Mouse (Mus musculus) forebrain, embryonic 10.5 days (tissue): ENCODE measurements at regions not wholly inside any gene's neighbourhood (a gene's known extent, or its start where the extent isn't known, plus 50 kb on each side); places are given as distances from the start of the nearest gene placed in this dataset.

Source experiments
- DNase-seq: peaks from one replicate; pipeline ENCODE4 v3.0.0-alpha.2; 2017; ENCODE audit warnings: low spot score; ENCODE audit errors: extremely low spot score
- H3K27ac ChIP-seq: fragments of 300-500 bp; sonication (generic); 2 replicates; pipeline ENCODE4 v1.5.1; 2016; ENCODE audit warnings: mild to moderate bottlenecking
- H3K27me3 ChIP-seq: fragments of 300-500 bp; sonication (generic); 2 replicates; pipeline ENCODE4 v1.6.1; 2016; ENCODE audit warnings: mild to moderate bottlenecking; ENCODE audit not compliant: poor library complexity, severe bottlenecking
- H3K36me3 ChIP-seq: fragments of 300-500 bp; sonication (generic); replicated peaks from 2 replicates; pipeline ENCODE4 v1.6.1; 2016; ENCODE audit warnings: mild to moderate bottlenecking, moderate library complexity
- H3K4me1 ChIP-seq: fragments of 300-500 bp; sonication (generic); 2 replicates; pipeline ENCODE4 v1.6.1; 2016
- H3K4me3 ChIP-seq: fragments of 300-500 bp; sonication (generic); 2 replicates; pipeline ENCODE4 v1.5.1; 2016; ENCODE audit warnings: mild to moderate bottlenecking, moderate library complexity
- H3K9me3 ChIP-seq: fragments of 300-500 bp; sonication (generic); 2 replicates; pipeline ENCODE4 v1.6.1; 2016; ENCODE audit warnings: mild to moderate bottlenecking, moderate library complexity
- WGBS: fragments of 180-500 bp; shearing (Covaris S2); methylation state at CpG from one replicate; pipeline ENCODE4 v1.1.7; 2016; 5-methylcytosine and 5-hydroxymethylcytosine counted together

DNA sequence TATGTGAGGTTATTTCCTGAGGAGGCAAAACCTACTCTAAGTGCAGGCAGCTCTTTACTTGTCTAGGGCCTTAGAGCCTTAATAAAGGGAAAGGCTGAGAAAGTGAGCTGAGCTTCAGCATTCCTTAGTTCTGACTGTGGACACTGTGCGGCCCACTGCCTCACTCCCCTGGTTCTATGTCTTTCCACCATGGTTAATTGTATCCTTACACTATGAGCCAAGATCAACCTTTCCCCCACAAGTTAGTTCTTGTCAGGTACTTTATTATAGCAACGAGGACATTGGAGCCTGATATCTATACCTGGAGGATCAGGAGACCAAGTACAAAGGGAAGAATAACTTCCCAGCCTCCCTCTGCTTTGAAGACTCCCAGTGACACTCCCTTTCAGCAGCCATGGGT, 101.7 kb upstream of the Tbl1xr1 start:
- Histone ChIP-seq H3K27ac (no peak overlapping the region), H3K36me3 (no peaks in the 10 kb centered on the region), H3K4me3 (no peak overlapping the region), H3K4me1 (no peaks in the 10 kb centered on the region), H3K9me3 (no peaks in the 10 kb centered on the region), H3K27me3 (no peaks in the 10 kb centered on the region)
- WGBS, result 86% methylated on average over 2 of the region's 2 CpGs
- no peak for DNase-seq

DNA sequence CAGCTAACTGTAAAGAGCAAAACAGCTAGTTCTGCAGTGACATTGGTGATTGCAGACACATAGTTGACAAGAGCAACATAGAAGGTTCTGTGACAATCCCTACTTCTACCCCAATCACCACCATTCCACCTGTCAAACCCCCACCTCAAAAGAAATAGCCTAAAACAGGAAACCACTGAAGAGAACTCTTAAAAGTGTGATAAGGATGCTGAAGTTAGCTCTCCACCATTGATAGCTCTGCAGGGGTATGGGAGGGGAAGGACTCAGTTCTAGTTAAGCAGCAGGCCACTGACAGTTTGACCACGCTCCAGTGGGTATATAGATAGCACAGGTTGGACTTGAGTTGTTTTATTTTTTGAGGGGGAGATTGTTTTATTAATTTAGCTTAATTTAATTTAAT, 98.7 kb upstream of the Tbl1xr1 start:
- Histone ChIP-seq H3K9me3 (peaks cover 5% of the 10 kb centered on the region; the same call in 1 of the 2 replicates), H3K4me3 (no peak overlapping the region), H3K4me1 (no peaks in the 10 kb centered on the region), H3K27me3 (no peaks in the 10 kb centered on the region), H3K36me3 (no peaks in the 10 kb centered on the region), H3K27ac (no peak overlapping the region)
- 95% methylated on average over 1 of the region's 1 CpGs for WGBS
- no peak for DNase-seq

DNA sequence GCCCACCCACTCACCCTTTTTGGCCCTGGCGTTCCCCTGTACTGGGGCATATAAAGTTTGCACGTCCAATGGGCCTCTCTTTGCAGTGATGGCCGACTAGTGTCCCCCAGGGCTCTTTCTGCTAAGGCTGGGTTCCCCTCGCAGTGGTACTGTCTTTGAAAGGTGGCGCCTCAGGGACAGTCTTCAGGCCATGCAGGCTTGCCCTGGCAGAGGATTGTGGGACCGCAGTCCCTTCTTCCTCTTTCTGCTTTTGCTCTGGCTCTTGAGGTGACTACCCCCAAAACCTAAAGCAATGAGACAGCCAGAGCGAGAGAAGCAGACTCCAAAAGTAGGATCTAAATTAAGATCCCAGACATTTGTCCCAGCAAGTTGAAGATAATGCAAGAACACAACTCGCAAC, 93.5 kb upstream of the Tbl1xr1 start:
- no peaks in the 10 kb centered on the region for H3K36me3 ChIP-seq
- 93% methylated on average over 8 of the region's 8 CpGs for WGBS
- no peak for DNase-seq
- H3K4me3 ChIP-seq, result no peak overlapping the region
- H3K4me1 ChIP-seq, result no peaks in the 10 kb centered on the region
- H3K27me3 ChIP-seq, result no peaks in the 10 kb centered on the region
- H3K27ac ChIP-seq, result no peak overlapping the region
- peaks cover 5% of the 10 kb centered on the region; the same call in 1 of the 2 replicates for H3K9me3 ChIP-seq

- Histone ChIP-seq H3K27ac (no peak overlapping the region), H3K36me3 (no peaks in the 10 kb centered on the region), H3K9me3 (peaks cover 5% of the 10 kb centered on the region; the same call in 1 of the 2 replicates), H3K4me3 (no peak overlapping the region), H3K4me1 (no peaks in the 10 kb centered on the region), H3K27me3 (no peaks in the 10 kb centered on the region)
- DNase-seq, result no peak
- 42% methylated on average over 2 of the region's 2 CpGs for WGBS
Measured at GRCm38 (mm10) chr3:21983993-21984725, 92.3 kb upstream of the Tbl1xr1 start.

GRCm38 (mm10) chr3:21984807-21985206, 91.6 kb upstream of the Tbl1xr1 start:
- 72% methylated on average over 2 of the region's 2 CpGs for WGBS
- Histone ChIP-seq H3K27ac (no peak overlapping the region), H3K4me1 (peaks cover under 1% of the 10 kb centered on the region; the same call in 1 of the 2 replicates), H3K4me3 (no peak overlapping the region), H3K9me3 (peaks cover 5% of the 10 kb centered on the region; the same call in 1 of the 2 replicates), H3K36me3 (no peaks in the 10 kb centered on the region), H3K27me3 (no peaks in the 10 kb centered on the region)
- no peak for DNase-seq

DNA sequence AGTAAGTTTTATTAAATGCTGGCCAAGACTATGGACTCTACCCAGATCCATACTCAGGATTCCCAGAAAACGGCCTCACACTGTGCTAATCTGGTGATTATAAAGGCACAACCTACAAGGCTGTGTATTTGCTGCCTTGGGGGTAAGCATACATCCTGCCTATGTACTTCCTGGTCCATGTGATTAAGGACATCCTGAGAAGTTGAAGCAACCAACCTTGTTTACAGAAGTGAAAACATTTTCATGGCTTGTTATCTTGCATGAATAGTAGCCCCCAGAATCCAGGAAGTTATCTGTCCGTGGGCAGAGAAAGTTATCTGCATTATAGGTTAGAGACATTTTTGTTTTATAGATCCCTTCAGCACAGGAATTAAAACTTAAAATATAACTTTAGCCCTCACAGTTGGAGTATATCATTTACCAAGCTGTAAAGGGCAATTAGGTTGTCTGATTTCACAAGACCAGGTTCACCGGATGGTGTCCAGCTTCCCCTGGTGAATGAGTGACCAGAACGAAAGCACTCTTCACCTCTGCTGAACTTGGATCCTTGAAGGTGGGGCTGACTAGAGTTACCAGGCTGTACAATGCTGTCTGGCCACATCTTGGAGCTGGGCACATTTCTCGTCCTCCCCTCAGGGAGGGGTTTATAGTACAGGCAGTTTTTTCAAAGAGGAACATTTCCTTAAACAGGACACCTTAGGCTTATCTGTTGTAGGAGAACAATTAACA, 90.1 kb upstream of the Tbl1xr1 start:
- no peak overlapping the region for H3K4me3 ChIP-seq
- H3K27me3 ChIP-seq, result no peaks in the 10 kb centered on the region
- peaks cover 8% of the 10 kb centered on the region; the same call in 1 of the 2 replicates for H3K4me1 ChIP-seq
- no peak overlapping the region for H3K27ac ChIP-seq
- H3K9me3 ChIP-seq, result peaks cover 3% of the 10 kb centered on the region; the same call in 1 of the 2 replicates
- DNase-seq, result no peak
- H3K36me3 ChIP-seq, result no peaks in the 10 kb centered on the region
- 89% methylated on average over 5 of the region's 5 CpGs for WGBS

GRCm38 (mm10) chr3:21986893-21987250, 89.6 kb upstream of the Tbl1xr1 start:
- 94% methylated on average over 2 of the region's 2 CpGs for WGBS
- no peaks in the 10 kb centered on the region for H3K9me3 ChIP-seq
- H3K36me3 ChIP-seq, result no peaks in the 10 kb centered on the region
- no peak overlapping the region for H3K27ac ChIP-seq
- H3K27me3 ChIP-seq, result no peaks in the 10 kb centered on the region
- no peak overlapping the region for H3K4me3 ChIP-seq
- H3K4me1 ChIP-seq, result peaks cover 8% of the 10 kb centered on the region; the same call in 1 of the 2 replicates
- DNase-seq, result no peak

- no peaks in the 10 kb centered on the region for H3K36me3 ChIP-seq
- H3K27ac ChIP-seq, result no peak overlapping the region
- H3K4me1 ChIP-seq, result peaks cover 8% of the 10 kb centered on the region; the same call in 1 of the 2 replicates
- no peak for DNase-seq
- WGBS, result 86% methylated on average over 5 of the region's 5 CpGs
- H3K27me3 ChIP-seq, result no peaks in the 10 kb centered on the region
- H3K9me3 ChIP-seq, result no peaks in the 10 kb centered on the region
- no peak overlapping the region for H3K4me3 ChIP-seq
Measured at GRCm38 (mm10) chr3:21987455-21988009, 88.9 kb upstream of the Tbl1xr1 start.

GRCm38 (mm10) chr3:21988010-21988531, 88.4 kb upstream of the Tbl1xr1 start:
- Histone ChIP-seq H3K27ac (no peak overlapping the region), H3K4me1 (peaks cover 8% of the 10 kb centered on the region; the same call in 1 of the 2 replicates), H3K4me3 (no peak overlapping the region), H3K9me3 (no peaks in the 10 kb centered on the region), H3K36me3 (no peaks in the 10 kb centered on the region), H3K27me3 (no peaks in the 10 kb centered on the region)
- WGBS, result 95% methylated on average over 8 of the region's 8 CpGs
- DNase-seq, result no peak

- Histone ChIP-seq H3K27me3 (no peaks in the 10 kb centered on the region), H3K27ac (no peak overlapping the region), H3K4me3 (no peak overlapping the region), H3K9me3 (no peaks in the 10 kb centered on the region), H3K36me3 (no peaks in the 10 kb centered on the region), H3K4me1 (peaks cover 8% of the 10 kb centered on the region; the same call in 1 of the 2 replicates)
- DNase-seq, result no peak
- 73% methylated on average over 4 of the region's 4 CpGs for WGBS
Measured at GRCm38 (mm10) chr3:21990526-21990925, 85.9 kb upstream of the Tbl1xr1 start.

DNA sequence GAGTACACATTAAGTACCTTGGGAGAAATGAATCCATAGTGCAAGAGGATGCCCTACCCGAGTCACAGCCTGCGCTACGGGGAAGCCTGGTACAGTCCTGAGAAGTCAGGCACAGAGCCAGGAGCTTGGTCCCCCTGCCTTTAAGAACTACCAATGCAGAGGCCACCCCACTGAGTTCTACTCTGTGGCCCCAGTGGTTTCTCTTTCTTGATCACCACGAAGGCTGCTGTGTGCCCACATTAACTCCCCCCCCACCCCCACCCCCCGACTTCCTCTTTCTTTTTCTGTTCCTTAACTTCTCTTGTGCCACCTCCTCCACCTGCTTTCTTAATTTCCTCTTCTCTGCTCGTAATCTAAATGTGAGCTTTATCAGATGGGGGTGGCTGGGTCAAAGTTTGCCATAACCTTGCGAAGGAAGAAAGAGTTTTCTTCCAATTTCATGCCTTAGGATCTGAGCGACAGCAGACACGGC, 84.7 kb upstream of the Tbl1xr1 start:
- H3K4me1 ChIP-seq, result peaks cover 8% of the 10 kb centered on the region; the same call in 1 of the 2 replicates
- H3K9me3 ChIP-seq, result no peaks in the 10 kb centered on the region
- 79% methylated on average over 9 of the region's 9 CpGs for WGBS
- no peak overlapping the region for H3K27ac ChIP-seq
- H3K4me3 ChIP-seq, result no peak overlapping the region
- no peaks in the 10 kb centered on the region for H3K27me3 ChIP-seq
- H3K36me3 ChIP-seq, result no peaks in the 10 kb centered on the region
- DNase-seq, result no peak

- Histone ChIP-seq H3K9me3 (no peaks in the 10 kb centered on the region), H3K27ac (no peak overlapping the region), H3K36me3 (no peaks in the 10 kb centered on the region), H3K27me3 (no peaks in the 10 kb centered on the region), H3K4me3 (no peak overlapping the region), H3K4me1 (peaks cover 8% of the 10 kb centered on the region; the same call in 1 of the 2 replicates)
- no peak for DNase-seq
- 91% methylated on average over 5 of the region's 5 CpGs for WGBS
Measured at GRCm38 (mm10) chr3:21992203-21992602, 84.2 kb upstream of the Tbl1xr1 start.
